Mouse (Mus musculus): ENCODE measurements at regions not wholly inside any gene's neighbourhood (a gene's known extent, or its start where the extent isn't known, plus 50 kb on each side); places are given as distances from the start of the nearest gene placed in this dataset.

GRCm38 (mm10) chr16:13204948-13205470 lies 51.3 kb upstream of the Mrtfb start:
- H3K27me3 ChIP-seq (ENCODE audit: control insufficient read depth, insufficient read depth, low read depth, low read length), result no peaks in the 10 kb centered on the region
- no peak overlapping the region for H3K4me3 ChIP-seq (ENCODE audit: low read depth, low read length)
- peaks cover 3% of the 10 kb centered on the region for H3K4me1 ChIP-seq (ENCODE audit: control insufficient read depth, low read depth, low read length)
- no peaks in the 10 kb centered on the region for H3K36me3 ChIP-seq (ENCODE audit: control insufficient read depth, insufficient read depth)
- H3K4me2 ChIP-seq (ENCODE audit: low read depth, low read length), result no peak overlapping the region
- no peak overlapping the region for H3K9ac ChIP-seq (ENCODE audit: low read depth, low read length)
- H3K27ac ChIP-seq (ENCODE audit: low read length), result peak overlapping the region; percentile 58; the same call in 1 of the 2 replicates
- 68% methylated on average over 6 of the region's 6 CpGs for WGBS (ENCODE audit: insufficient replicate concordance)
- no peak for ATAC-seq (ENCODE audit: low read depth)
- H3K9me3 ChIP-seq (replicated peaks; ENCODE audit: control insufficient read depth, low read length), result no peaks in the 10 kb centered on the region

- Histone ChIP-seq H3K4me1 (ENCODE audit: control insufficient read depth, low read depth, low read length) (peaks cover 3% of the 10 kb centered on the region), H3K9ac (ENCODE audit: low read depth, low read length) (no peak overlapping the region), H3K4me3 (ENCODE audit: low read depth, low read length) (no peak overlapping the region), H3K27me3 (ENCODE audit: control insufficient read depth, insufficient read depth, low read depth, low read length) (no peaks in the 10 kb centered on the region), H3K27ac (ENCODE audit: low read length) (peak overlapping the region; percentile 58), H3K9me3 (replicated peaks; ENCODE audit: control insufficient read depth, low read length) (no peaks in the 10 kb centered on the region), H3K36me3 (ENCODE audit: control insufficient read depth, insufficient read depth) (no peaks in the 10 kb centered on the region), H3K4me2 (ENCODE audit: low read depth, low read length) (no peak overlapping the region)
- WGBS (ENCODE audit: insufficient replicate concordance), result 42% methylated on average over 5 of the region's 5 CpGs
- peak; percentile 88 for ATAC-seq (ENCODE audit: low read depth)
Observed at GRCm38 (mm10) chr16:13205855-13206254, 50.4 kb upstream of the Mrtfb start.

Data from liver, embryonic 16.5 days (tissue).